Mouse (Mus musculus) liver, postnatal 0 days (tissue): ENCODE data around the gene Nfatc2. TPM values are rescaled to one million over a fixed set of nuclear protein-coding genes. Genes with fewer than 3 reads are reported as not detected.

Experiments
- ATAC-seq: fragments of 200-750 bp; cut with Nextera tagmentation; 2 replicates; pipeline ENCODE4 v1.8.0; 2017; ENCODE audit warnings: mild to moderate bottlenecking, moderate library complexity
- DNase-seq: peaks from one replicate; pipeline ENCODE4 v3.0.0-alpha.2; 2016
- H3K27ac ChIP-seq: fragments of 300-500 bp; sonication (generic); 2 replicates; pipeline ENCODE4 v1.5.1; 2014; ENCODE audit warnings: antibody characterized with exemption, moderate library complexity, mild to moderate bottlenecking, low read depth
- H3K27me3 ChIP-seq: fragments of 300-500 bp; sonication (generic); 2 replicates; pipeline ENCODE4 v1.6.1; 2014; ENCODE audit warnings: low read length, control low read depth, mixed read lengths; ENCODE audit not compliant: insufficient read depth
- H3K36me3 ChIP-seq: fragments of 300-500 bp; sonication (generic); replicated peaks from 2 replicates; pipeline ENCODE4 v1.6.1; 2014; ENCODE audit warnings: mild to moderate bottlenecking, control low read depth, low read length, moderate library complexity, mixed read lengths; ENCODE audit not compliant: insufficient read depth
- H3K4me1 ChIP-seq: fragments of 300-500 bp; sonication (generic); 2 replicates; pipeline ENCODE4 v1.6.1; 2014; ENCODE audit warnings: antibody characterized with exemption, mild to moderate bottlenecking, control low read depth; ENCODE audit not compliant: insufficient read depth
- H3K4me2 ChIP-seq: fragments of 300-500 bp; sonication (generic); 2 replicates; pipeline ENCODE4 v1.6.1; 2014; ENCODE audit warnings: low read depth, mild to moderate bottlenecking, low read length, moderate library complexity, mixed read lengths
- H3K4me3 ChIP-seq: fragments of 300-500 bp; sonication (generic); 2 replicates; pipeline ENCODE4 v1.5.1; 2014; ENCODE audit warnings: low read depth, low read length
- H3K9ac ChIP-seq: fragments of 300-500 bp; sonication (generic); replicated peaks from 2 replicates; pipeline ENCODE4 v1.6.1; 2014; ENCODE audit warnings: mild to moderate bottlenecking, moderate library complexity
- H3K9me3 ChIP-seq: fragments of 300-500 bp; sonication (generic); 2 replicates; pipeline ENCODE4 v1.6.1; 2016; ENCODE audit warnings: mild to moderate bottlenecking, control low read depth, low read length, mixed read lengths
- CTCF ChIP-seq: sonication (generic); IDR thresholded peaks from 2 replicates; pipeline ENCODE4 v1.5.1; 2016; ENCODE audit warnings: antibody characterized with exemption, low read depth
- EP300 ChIP-seq: IDR thresholded peaks from 2 replicates; pipeline ENCODE4 v1.6.1; 2016; ENCODE audit warnings: antibody characterized with exemption, low read depth, mild to moderate bottlenecking
- WGBS: fragments of 180-500 bp; shearing (Covaris S2); extraction: QIAGEN DNeasy Blood & Tissue Kit; methylation state at CpG from one replicate; pipeline ENCODE4 v1.1.7; 2014; ENCODE audit not compliant: insufficient replicate concordance; 5-methylcytosine and 5-hydroxymethylcytosine counted together
- polyA plus RNA-seq: library from polyadenylated mRNA; unstranded; fragments of >200 nt; fragmentation: Nextera tagmentation; extraction: Ambion mirVana; gene quantifications from 2 replicates; pipeline ENCODE4 v1.2.1, GENCODE M21; 2015

Nfatc2 gene
- polyA plus RNA-seq, result 0.11 and 0.18 TPM in 2 replicates

DNA sequence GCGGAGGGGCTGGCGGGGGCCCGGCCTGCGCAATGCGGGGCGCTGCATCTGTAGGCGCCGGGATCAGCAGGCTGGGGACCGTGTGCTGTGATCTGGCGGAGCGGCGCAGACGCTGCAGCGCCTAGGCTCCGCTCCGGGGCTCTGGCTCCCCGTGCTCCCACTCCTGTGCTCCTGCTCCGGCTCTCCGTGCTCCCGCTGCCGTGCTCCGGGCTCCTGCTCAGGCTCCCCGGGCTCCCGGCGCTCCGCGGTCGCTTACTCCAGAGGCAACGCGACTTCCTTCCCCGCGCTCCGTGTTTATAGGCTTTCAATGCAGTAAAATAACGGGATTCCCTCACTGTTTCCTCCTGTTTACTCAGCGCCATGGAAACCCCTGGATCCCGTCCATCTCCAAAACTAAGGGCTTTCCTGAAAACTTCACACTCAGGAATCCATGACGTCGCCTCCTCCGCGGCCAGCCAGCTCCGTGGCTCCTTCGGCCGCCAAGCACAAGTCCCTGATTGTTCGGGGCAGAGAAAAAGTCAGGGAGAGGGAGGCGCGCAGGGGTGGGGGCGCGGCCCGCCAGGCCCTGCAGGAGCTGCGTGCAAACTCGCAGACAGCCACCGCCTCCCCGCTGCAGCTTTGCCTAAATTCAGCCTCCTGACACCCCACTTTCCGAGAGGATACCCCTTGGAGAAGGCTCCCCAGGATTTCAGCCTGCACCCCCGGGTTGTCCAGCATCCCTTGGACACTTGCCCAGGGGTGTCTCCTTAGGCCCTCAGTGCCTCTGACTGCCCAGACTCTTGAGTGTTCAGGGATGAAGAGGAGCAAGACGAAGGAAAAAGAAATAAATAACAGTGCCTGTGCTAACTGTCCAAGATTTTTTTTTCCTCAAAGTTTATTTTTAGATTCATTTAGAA lies at the start of gene Nfatc2:
Gene Nfatc2 (minus strand): TSS at position 167 of the 896 bp plus-strand sequence.
- no peak for ATAC-seq
- H3K4me3 ChIP-seq, result peak within 1 kb of the TSS; percentile 17; the same call in 1 of the 2 replicates
- no peak within 1 kb of the TSS for H3K9ac ChIP-seq

DNA sequence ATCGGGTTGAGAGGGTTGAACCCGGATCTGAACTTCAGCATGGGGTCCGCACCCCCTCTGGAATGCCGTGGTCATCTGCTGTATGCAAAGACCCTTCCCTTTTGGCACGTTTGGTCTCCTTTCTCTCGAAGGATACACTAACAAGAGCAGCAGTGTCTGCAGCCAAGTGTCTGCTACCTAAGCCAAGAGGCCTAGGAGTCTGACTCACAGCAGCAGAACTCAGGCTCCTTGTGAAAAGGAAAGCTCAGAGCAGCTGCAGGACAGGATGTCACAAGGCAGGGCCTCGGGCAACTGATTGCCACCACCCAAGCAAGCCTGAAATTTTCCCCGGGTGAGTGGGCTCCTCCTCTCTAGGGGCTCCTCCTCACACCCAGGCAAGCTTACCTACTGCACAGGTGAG lies 46.7 kb upstream of the Nfatc2 start:
- H3K27me3 ChIP-seq, result no peaks in the 10 kb centered on the region
- 69% methylated on average over 8 of the region's 8 CpGs for WGBS

More for the DNA sequence above, at the start of gene Nfatc2:
- Histone ChIP-seq H3K27me3 (peaks cover 47% of the 10 kb centered on the region), H3K9me3 (no peaks in the 10 kb centered on the region), H3K36me3 (no peaks in the 10 kb centered on the region), H3K27ac (no peak within 1 kb of the TSS), H3K4me2 (peak within 1 kb of the TSS; percentile 47), H3K4me1 (peaks cover 4% of the 10 kb centered on the region; the same call in 1 of the 2 replicates)
- DNase-seq, result peak; percentile 45
- WGBS, result 3% methylated on average over 53 of the region's 56 CpGs
- no peak for TF ChIP-seq CTCF
- no peak for TF ChIP-seq EP300

DNA sequence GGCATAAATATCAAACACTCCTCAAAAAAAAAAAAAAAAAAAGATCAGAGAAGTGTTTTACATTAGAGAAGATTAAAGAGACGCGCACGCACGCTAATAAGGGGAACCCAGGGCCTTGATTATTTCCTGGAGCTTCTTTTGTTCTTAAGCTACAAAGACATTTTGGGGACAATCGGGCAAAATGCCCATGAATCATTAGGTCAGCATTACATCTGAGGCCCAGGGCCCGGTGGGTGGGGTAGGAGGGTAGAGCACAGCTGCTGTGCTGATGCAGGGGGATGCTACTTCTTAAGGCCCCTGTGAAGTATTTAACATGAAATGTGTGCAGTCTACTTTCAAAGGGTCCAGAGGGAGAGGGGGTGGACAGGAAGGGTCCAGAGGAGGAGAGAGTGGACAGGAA lies 43.4 kb upstream of the Nfatc2 start:
- Histone ChIP-seq H3K9ac (no peak overlapping the region), H3K27me3 (no peaks in the 10 kb centered on the region), H3K4me2 (no peak overlapping the region), H3K9me3 (no peaks in the 10 kb centered on the region), H3K27ac (no peak overlapping the region), H3K4me3 (no peak overlapping the region), H3K4me1 (no peaks in the 10 kb centered on the region), H3K36me3 (no peaks in the 10 kb centered on the region)
- DNase-seq (no peak), ATAC-seq (no peak)
- 86% methylated on average over 6 of the region's 6 CpGs for WGBS
- TF ChIP-seq CTCF (no peak), EP300 (no peak)

More for the DNA sequence above, 46.7 kb upstream of the Nfatc2 start:
- Histone ChIP-seq H3K4me2 (no peak overlapping the region), H3K27ac (no peak overlapping the region), H3K36me3 (no peaks in the 10 kb centered on the region), H3K4me3 (no peak overlapping the region), H3K4me1 (no peaks in the 10 kb centered on the region), H3K9me3 (no peaks in the 10 kb centered on the region), H3K9ac (no peak overlapping the region)
- DNase-seq (no peak), ATAC-seq (no peak)
- TF ChIP-seq EP300, result no peak
- TF ChIP-seq CTCF, result no peak

DNA sequence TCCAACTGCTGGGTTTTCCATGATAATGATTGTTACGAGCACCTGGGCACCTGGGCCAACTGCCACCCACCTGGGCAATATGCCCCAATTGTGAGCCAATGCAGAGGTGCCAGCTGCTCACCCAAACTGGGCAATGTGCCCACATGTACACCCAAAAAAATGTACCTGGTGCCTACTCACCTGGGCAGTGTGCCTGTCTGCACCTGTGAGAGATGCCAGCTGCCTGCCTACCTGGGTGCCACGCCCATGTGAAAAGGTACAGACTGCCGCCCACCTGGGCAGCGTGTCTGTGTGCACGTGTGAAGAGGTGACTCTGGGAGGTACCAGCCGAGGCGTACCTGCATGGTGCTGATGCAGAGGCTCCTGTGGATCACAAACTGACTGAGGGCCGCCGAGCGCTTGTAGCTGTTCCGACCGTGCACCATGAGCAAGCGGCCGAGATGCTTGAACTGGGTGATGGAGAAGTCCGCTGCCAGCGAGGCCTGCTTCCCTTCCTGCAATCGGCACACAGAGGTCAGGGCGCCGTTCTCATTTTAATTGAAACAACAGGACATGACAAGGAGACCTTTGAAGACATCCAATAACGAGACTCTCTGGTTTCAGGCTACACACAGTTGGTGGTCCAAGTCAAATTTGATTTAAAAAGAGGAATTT lies 42.2 kb upstream of the Nfatc2 start:
- Histone ChIP-seq H3K4me3 (no peak overlapping the region), H3K27me3 (no peaks in the 10 kb centered on the region), H3K4me2 (no peak overlapping the region), H3K4me1 (no peaks in the 10 kb centered on the region), H3K27ac (no peak overlapping the region), H3K9ac (no peak overlapping the region), H3K36me3 (no peaks in the 10 kb centered on the region), H3K9me3 (no peaks in the 10 kb centered on the region)
- no peak for DNase-seq
- no peak for TF ChIP-seq CTCF
- no peak for TF ChIP-seq EP300
- no peak for ATAC-seq
- WGBS, result 87% methylated on average over 20 of the region's 20 CpGs

DNA sequence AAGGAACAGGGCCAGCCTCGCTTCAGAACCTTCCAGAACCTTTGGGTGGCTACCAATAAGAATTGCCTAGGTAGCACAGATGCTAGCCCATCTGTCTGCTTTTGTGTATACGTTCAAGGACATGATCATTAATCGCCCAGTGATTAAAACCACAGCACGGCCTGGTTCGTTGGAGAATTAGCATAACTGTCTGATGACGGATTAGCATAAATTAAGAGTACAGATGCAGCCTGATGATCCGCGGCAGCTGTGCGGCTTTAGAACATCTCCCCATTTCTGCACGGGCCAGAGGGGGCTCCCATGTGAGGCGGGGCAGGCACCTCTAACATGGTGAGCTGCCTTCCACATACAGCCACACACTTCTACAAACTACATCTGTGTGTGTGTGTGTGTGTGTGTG lies 40.7 kb upstream of the Nfatc2 start:
- TF ChIP-seq EP300 (no peak), CTCF (no peak)
- no peaks in the 10 kb centered on the region for H3K4me1 ChIP-seq
- H3K27ac ChIP-seq, result no peak overlapping the region
- no peaks in the 10 kb centered on the region for H3K27me3 ChIP-seq
- H3K36me3 ChIP-seq, result no peaks in the 10 kb centered on the region; the same call in 1 of the 2 replicates
- no peak for ATAC-seq
- no peak overlapping the region for H3K9ac ChIP-seq
- no peak overlapping the region for H3K4me3 ChIP-seq
- DNase-seq, result no peak
- H3K9me3 ChIP-seq, result no peaks in the 10 kb centered on the region
- H3K4me2 ChIP-seq, result no peak overlapping the region
- WGBS, result 83% methylated on average over 11 of the region's 11 CpGs

DNA sequence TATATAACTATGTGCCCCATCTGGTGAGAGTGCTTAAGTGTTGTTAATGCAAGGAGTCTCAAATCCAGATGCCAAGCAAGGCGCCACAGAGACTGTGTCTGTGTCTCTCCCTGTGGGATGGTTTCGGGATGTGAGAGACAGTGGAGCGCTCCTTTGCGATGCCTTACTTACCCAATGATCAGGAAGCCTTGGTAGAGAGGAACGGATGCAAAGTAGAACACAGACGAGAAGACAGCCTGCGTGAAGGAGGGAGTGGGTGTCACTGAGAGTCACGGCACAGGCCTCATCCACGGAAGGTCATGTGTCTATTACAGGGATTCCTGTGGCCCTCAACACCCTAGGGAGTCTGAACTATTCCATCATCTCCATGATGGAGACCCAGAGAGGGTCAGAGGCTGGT lies 39.0 kb upstream of the Nfatc2 start:
- WGBS, result 91% methylated on average over 9 of the region's 9 CpGs
- Histone ChIP-seq H3K27me3 (no peaks in the 10 kb centered on the region), H3K9ac (no peak overlapping the region), H3K4me2 (no peak overlapping the region), H3K9me3 (no peaks in the 10 kb centered on the region), H3K4me1 (no peaks in the 10 kb centered on the region), H3K4me3 (no peak overlapping the region), H3K36me3 (no peaks in the 10 kb centered on the region; the same call in none of the 2 replicates), H3K27ac (no peak overlapping the region)
- DNase-seq, result no peak
- no peak for ATAC-seq
- TF ChIP-seq EP300 (no peak), CTCF (no peak)
